Mouse (Mus musculus): ENCODE measurements around the gene Ift52.
A peak's percentile ranks its signal among the peaks of the same experiment; 100 is the strongest.

The Ift52 gene

DNA sequence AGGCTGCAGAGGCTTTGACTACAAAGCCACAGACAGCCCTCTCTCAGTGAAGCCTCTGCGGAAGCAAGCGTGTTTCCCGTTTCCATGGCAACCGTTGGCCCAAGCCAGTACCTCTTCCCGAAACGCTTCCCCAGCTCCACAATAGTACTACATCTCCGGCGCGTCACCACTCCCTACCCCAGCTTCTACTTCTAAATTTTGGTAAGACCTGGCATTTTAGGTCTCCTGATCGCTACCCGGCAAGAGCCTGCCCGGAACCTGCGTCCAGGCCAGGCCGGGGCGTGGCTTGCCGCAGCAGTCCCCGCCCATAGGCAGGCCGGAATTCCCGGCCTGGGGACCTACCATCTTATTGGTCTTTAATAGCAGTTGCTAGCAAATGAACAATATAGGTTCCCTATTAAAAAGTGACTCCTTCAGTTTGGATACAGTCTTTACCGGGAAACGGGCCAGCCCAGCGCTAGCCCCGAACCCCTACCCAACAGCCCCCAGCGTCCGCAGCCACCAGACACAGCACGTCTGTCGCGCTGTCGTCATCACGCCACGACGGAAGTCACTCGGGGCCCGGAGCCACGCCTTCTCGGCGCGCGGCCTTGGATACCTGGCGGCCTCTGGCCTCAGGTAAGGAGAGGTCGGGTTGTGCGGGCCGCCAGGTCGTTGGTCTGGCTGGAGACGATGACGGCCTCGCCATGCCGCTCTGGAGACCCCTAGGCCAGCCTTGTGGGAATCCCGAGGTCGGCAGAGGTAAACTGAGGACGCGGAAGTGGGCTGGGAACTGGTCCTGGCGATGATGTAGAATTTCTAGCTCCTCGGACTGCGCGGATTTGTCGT, at the start of gene Ift52:
Gene Ift52, plus strand, starts transcription at position 439 of the 828 bp plus-strand sequence.
- DNase-seq: peak; percentile 94

DNA sequence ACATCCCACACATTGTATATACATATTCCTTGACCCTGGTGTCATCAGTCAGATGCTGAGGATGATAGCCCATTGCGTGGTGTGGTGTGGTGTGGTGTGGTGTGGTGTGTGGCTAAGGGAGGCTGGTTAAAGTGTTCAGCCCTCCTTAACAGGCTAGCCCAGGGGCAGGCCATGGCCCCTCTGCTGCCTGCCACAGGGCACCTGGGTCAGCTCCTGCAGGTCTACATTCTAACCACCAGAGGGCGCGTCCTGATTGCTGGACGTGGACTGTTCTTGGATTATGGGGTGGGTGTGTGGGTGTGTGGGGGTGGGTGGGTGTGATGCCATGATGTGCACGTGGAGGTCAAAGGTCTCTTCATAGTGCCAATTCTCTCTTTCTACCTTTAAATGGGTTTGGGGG, 48.8 kb upstream of the Ift52 start:
- DNase-seq: no peak

DNA sequence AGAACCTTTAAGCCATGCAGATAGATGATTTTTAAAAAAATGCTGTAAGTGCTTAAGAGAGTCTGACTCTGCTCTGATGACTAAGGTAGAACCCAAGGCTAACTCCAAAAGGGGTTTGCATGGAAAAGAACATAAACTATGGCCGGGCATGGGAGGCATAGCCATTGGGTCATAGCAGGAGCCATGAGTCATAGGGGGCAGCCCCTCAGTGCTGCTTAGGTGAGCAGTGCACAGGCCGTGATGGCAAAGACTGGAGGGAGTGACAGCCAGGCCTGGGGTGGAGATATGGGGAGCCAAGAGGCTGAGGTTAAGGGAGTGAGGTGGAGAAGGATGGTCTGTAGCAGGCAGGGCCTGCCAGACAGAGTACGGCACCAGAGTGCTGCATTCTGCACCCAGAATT, 48.1 kb upstream of the Ift52 start:
- no peak for DNase-seq

DNA sequence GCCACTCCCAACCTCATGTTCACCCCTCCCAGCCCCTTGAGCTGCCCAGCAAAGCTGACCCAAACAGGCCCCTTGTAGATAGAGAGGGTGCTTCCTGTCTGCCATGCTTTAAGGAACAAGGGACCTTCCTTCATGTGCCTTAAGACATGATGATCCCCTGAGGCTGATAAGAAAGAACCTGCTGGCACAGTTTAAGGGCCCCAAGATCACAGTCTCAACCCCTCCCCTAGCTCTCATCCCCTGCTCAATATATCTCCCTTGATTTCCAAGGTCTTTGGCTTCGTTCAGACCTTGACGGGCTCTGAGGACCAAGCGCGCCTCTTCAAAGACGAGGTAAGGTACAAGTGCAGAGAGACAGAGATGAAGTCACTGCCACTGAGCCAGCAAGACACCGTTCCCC, 46.3 kb upstream of the Ift52 start:
- no peak for DNase-seq

- DNase-seq: no peak
Observed at GRCm38 (mm10) chr2:162972752-162973151, 44.4 kb upstream of the Ift52 start.

GRCm38 (mm10) chr2:162973206-162973605, 43.9 kb upstream of the Ift52 start:
- no peak for DNase-seq

- no peak for DNase-seq
Observed at GRCm38 (mm10) chr2:162973637-162974036, 43.5 kb upstream of the Ift52 start.

- peak; percentile 30 for DNase-seq
Observed at GRCm38 (mm10) chr2:162975157-162975775, 41.9 kb upstream of the Ift52 start.

GRCm38 (mm10) chr2:162976001-162976400, 41.2 kb upstream of the Ift52 start:
- DNase-seq: no peak

- no peak for DNase-seq
Observed at GRCm38 (mm10) chr2:162984381-162984780, 32.8 kb upstream of the Ift52 start.

- DNase-seq: no peak
Observed at GRCm38 (mm10) chr2:162985923-162986322, 31.2 kb upstream of the Ift52 start.

- DNase-seq: no peak
Observed at GRCm38 (mm10) chr2:162986764-162987163, 30.4 kb upstream of the Ift52 start.

DNA sequence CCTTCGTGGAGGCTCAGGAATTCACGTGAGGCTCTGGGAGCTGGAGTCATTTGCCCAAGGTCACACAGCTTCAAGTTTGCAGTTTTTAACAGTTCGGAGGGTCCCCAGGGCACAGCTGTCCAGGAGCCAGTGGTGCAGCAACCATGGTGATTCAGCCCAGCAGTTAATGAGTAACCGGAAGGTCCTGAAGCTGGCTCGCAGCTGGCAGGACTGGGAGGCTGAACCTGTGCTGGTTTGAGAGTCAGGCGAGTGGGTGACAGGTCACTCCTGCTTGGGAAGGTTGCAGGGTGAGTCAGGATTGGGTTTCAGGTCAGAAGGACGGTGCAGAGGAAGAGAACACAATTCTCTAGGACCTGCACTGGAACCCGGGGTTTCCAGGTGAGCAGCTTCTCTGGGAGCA, 29.9 kb upstream of the Ift52 start, which contains the start of gene Sgk2:
Gene Sgk2, plus strand, starts transcription at position 113 of the 400 bp plus-strand sequence.
- DNase-seq: no peak

DNA sequence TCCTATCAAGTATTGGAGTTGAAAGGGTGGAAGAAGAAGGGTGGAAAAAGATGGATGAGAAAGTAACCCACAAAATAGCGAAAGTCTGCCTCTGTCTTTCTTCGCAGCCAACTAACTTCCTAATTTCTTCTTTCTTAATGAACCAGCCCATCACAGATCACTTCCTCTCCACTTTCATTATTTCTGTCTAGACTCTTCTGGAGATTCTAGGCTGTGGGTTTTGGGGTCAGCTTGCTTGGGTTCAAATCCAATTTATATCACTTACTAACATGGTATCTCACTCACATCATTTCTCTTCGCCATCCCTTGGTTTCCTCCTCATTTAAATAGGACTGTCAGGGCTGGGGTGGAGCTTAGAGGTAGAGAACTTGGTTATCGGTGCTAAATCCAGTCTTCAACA, 28.9 kb upstream of the Ift52 start:
- no peak for DNase-seq

DNA sequence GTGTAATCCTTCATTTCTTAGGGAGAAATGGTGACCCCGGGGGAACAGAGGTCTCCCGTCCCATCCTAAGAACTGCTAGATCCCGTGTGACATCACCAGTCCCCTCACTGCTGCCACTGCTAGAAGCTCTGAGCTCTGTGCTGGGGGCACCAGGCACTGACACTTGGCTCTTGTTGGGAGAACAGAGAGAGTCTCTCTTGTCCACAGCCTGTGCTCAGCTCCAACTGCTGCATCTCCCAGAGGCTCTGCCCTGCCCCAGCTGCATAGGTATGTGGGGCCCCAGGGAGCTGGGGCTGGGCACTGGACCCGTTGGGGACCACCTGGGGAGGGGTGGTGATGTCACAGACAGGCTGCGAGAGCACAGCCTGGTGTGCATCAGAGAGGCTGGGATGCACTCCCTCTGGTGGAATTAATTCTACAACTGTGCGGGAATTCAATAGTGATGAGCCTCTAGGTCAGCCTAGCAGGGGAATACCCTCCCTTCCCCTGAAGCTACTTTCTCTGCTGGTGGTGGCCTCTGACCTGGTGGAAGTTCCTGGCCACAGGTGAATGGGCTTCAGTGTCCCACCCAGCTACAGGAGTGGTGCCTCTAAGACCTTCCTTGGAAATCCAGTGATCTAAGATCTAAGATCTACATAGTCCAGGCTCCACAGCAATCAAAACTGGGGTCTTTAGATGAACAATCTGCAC, 25.6 kb upstream of the Ift52 start:
- no peak for DNase-seq

GRCm38 (mm10) chr2:162992084-162992437, 25.1 kb upstream of the Ift52 start:
- DNase-seq: no peak

- no peak for DNase-seq
Observed at GRCm38 (mm10) chr2:162993881-162994616, 23.1 kb upstream of the Ift52 start.

GRCm38 (mm10) chr2:162998528-162999230, 18.5 kb upstream of the Ift52 start:
- peak; percentile 51 for DNase-seq

- no peak for DNase-seq
Observed at GRCm38 (mm10) chr2:162999744-163000143, 17.4 kb upstream of the Ift52 start.

DNA sequence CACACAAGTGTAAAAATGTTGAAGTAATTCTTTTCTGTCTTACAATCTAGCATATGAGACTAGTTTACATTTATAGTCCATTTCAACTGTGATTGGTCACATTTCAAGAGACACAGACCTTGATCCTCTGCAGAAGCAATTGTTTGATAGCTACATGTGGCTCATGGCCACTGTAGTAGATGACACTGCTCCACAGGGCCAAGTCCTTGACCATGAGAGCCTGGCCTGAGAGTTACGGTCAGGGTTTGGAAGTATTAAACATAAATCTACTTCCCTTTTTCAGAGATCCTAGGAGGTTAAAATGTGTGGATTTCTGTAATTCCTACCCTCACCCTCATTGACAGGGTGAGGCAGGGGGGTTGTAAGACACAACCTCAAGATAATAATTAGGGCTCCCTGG, 16.1 kb upstream of the Ift52 start:
- no peak for DNase-seq

DNA sequence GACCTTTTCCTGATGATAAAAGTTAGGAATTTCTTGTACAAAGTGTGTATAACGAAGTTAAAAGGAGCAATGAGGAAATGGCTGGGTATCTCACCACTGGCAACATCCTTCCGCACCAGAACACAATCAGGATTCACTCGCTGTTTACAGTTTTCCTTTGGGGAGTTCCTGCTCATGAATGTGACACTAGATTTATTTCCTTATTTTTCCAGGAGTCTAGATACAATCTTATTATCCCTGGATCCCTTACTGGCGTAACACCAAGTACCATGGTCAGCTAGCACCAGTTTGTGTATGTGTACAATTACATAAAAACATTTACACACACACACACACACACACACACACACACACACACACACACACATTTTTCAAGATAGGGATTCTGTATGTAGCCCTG, 9.9 kb upstream of the Ift52 start:
- no peak for DNase-seq

- DNase-seq: no peak
Observed at GRCm38 (mm10) chr2:163031289-163031688, 14.1 kb downstream of the Ift52 start.
